Mouse (Mus musculus): ENCODE results near the gene Sgta. TPM values are rescaled to one million over a fixed set of nuclear protein-coding genes. Genes with fewer than 3 reads are reported as not detected.

Sgta gene
- polyA plus RNA-seq, 2 experiments = 176 to 205 TPM

DNA sequence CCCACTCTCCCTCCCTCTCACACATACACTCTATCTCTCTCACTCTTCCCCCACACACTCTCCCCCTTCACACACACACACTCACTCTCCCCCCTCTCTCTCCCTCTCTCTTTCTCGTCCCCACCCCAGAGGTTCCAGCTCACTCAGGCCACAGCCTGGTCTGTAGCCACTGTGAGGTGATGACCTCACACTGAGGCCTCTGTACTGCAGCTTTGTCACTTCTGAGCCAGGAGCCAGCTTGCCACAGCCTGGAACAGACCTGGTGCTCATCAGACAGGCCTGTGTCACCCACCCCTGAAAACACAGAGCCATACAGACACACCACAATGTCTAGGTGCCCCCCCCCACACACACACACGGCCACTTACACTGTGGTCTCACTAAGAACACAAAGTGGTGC, 39.8 kb downstream of the Sgta start:
- peaks cover 26% of the 10 kb centered on the region for H3K27me3 ChIP-seq (ENCODE audit: control insufficient read depth, insufficient read depth, low read length)
- no peak overlapping the region for H3K4me3 ChIP-seq (replicated peaks; ENCODE audit: low read length)
- H3K4me1 ChIP-seq (ENCODE audit: control insufficient read depth, insufficient read depth, low read length) = 0 out of 2 replicates have a peak, but pooled peaks cover 2% of the 10 kb centered on the region
- H3K4me2 ChIP-seq (replicated peaks; ENCODE audit: low read depth, low read length, severe bottlenecking) = no peak overlapping the region
- no peaks in the 10 kb centered on the region for H3K36me3 ChIP-seq (ENCODE audit: control insufficient read depth, insufficient read depth, low read length)
- ATAC-seq (ENCODE audit: low FRiP score, low read depth) (no peak), DNase-seq (ENCODE audit: low spot score) (no peak)
- no peak overlapping the region for H3K27ac ChIP-seq (replicated peaks; ENCODE audit: low read depth, low read length)
- H3K9ac ChIP-seq (ENCODE audit: low read depth, low read length, severe bottlenecking) = no peak overlapping the region
- WGBS = 39% methylated on average over 2 of the region's 2 CpGs
- no peak for TF ChIP-seq POLR2A (IDR thresholded peaks at IDR 0.05; ENCODE audit: borderline replicate concordance, extremely low read depth, insufficient read depth, insufficient read length)
- H3K9me3 ChIP-seq (ENCODE audit: control insufficient read depth, low read length) = no peaks in the 10 kb centered on the region

DNA sequence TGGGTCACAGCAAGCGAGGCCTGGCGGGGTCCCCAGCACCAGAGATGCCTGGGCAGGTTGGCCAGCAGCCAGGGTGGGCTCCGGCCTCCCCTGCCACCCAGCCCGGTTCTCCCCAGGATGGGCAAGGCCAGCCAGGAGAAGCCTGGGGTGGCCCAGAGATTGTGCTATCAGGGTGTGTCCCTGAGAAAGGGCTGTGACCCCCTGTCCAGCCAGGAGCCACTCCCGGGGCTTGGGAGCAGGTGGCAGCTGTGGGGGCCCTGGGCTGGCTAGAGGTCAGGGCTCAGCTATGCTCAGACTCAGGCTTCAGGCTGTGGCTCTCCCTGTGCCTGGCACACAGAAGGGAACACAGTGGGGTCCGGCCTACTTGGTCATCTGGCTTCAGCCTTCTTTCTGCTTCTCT, 40.3 kb downstream of the Sgta start:
- no peaks in the 10 kb centered on the region for H3K9me3 ChIP-seq (ENCODE audit: control insufficient read depth, low read length)
- H3K27ac ChIP-seq (replicated peaks; ENCODE audit: low read depth, low read length) = no peak overlapping the region
- H3K36me3 ChIP-seq (ENCODE audit: control insufficient read depth, insufficient read depth, low read length) = no peaks in the 10 kb centered on the region
- TF ChIP-seq POLR2A (IDR thresholded peaks at IDR 0.05; ENCODE audit: borderline replicate concordance, extremely low read depth, insufficient read depth, insufficient read length) = no peak
- 75% methylated on average over 6 of the region's 6 CpGs for WGBS
- 0 out of 2 replicates have a peak, but pooled peaks cover 3% of the 10 kb centered on the region for H3K4me1 ChIP-seq (ENCODE audit: control insufficient read depth, insufficient read depth, low read length)
- H3K9ac ChIP-seq (ENCODE audit: low read depth, low read length, severe bottlenecking) = no peak overlapping the region
- no peak overlapping the region for H3K4me2 ChIP-seq (replicated peaks; ENCODE audit: low read depth, low read length, severe bottlenecking)
- H3K27me3 ChIP-seq (ENCODE audit: control insufficient read depth, insufficient read depth, low read length) = peaks cover 20% of the 10 kb centered on the region
- DNase-seq (ENCODE audit: low spot score) (no peak), ATAC-seq (ENCODE audit: low FRiP score, low read depth) (no peak)
- H3K4me3 ChIP-seq (replicated peaks; ENCODE audit: low read length) = no peak overlapping the region

DNA sequence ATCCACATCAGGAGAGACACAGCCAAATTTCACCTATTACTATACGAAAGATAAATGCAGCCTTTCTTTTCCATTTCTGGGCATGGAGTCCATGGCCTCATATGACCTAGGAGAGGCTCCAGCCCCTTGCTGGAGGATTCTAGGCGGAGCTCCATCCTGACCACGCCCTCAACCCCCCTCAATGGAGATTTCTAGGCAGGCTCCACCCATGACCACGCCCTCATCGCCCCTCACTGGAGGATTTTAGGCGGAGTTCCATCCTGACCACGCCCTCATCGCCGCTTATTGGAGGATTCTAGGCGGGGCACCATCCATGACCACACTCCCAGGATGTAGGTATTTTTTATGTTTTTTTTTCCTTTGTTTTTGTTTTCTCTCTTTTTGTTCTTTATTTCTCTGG, 41.7 kb downstream of the Sgta start:
- Histone ChIP-seq H3K9me3 (ENCODE audit: control insufficient read depth, low read length) (no peaks in the 10 kb centered on the region), H3K36me3 (ENCODE audit: control insufficient read depth, insufficient read depth, low read length) (no peaks in the 10 kb centered on the region), H3K9ac (ENCODE audit: low read depth, low read length, severe bottlenecking) (no peak overlapping the region), H3K4me3 (replicated peaks; ENCODE audit: low read length) (no peak overlapping the region), H3K4me1 (ENCODE audit: control insufficient read depth, insufficient read depth, low read length) (peaks cover 7% of the 10 kb centered on the region; the same call in 1 of the 2 replicates), H3K27ac (replicated peaks; ENCODE audit: low read depth, low read length) (no peak overlapping the region), H3K27me3 (ENCODE audit: control insufficient read depth, insufficient read depth, low read length) (peaks cover 11% of the 10 kb centered on the region), H3K4me2 (replicated peaks; ENCODE audit: low read depth, low read length, severe bottlenecking) (no peak overlapping the region)
- WGBS = 34% methylated on average over 10 of the region's 10 CpGs
- DNase-seq (ENCODE audit: low spot score) (no peak), ATAC-seq (ENCODE audit: low FRiP score, low read depth) (no peak)
- no peak for TF ChIP-seq POLR2A (IDR thresholded peaks at IDR 0.05; ENCODE audit: borderline replicate concordance, extremely low read depth, insufficient read depth, insufficient read length)

DNA sequence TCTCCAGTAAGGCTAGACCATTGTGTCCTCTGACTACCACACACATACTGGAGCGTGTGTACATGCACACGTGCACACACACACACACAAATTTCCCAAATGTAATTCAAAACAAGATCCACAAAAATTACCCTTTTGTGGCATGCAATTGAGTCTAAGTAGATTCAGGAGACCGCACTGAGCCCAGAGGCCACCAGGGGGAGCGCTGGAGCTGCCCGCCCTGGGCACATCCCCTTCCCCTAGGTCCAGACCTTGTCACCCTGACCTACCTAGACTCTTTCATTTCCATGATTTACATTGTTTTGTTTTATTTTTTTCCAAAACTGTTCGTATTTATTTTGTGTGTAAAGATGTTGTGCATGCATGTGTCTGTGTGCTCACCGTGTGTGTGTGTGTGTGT, 43.3 kb downstream of the Sgta start:
- WGBS = 7% methylated on average over 7 of the region's 7 CpGs

DNA sequence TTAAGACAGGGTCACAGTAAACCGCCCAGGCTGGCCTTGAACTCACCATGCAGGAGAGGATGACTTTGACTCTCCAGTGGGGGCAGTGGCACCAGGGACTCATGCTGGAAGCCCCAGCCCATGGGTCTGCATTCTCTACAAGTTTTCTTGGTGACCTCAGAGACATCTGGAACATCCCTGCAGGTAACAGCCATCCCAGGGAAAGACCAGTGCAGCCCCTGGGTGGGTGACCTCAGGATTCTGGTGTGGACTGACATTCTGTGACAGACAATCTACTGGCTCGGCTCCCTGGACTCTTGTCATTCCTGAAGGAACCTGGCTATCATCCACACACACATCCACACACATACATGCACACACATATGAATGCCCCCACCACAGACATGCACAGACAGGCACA, 44.3 kb downstream of the Sgta start:
- WGBS = 86% methylated on average over 2 of the region's 2 CpGs
- Histone ChIP-seq H3K4me3 (replicated peaks; ENCODE audit: low read length) (no peak overlapping the region), H3K4me1 (ENCODE audit: control insufficient read depth, insufficient read depth, low read length) (peaks cover 7% of the 10 kb centered on the region; the same call in 1 of the 2 replicates), H3K9me3 (ENCODE audit: control insufficient read depth, low read length) (no peaks in the 10 kb centered on the region), H3K27me3 (ENCODE audit: control insufficient read depth, insufficient read depth, low read length) (no peaks in the 10 kb centered on the region), H3K4me2 (replicated peaks; ENCODE audit: low read depth, low read length, severe bottlenecking) (no peak overlapping the region), H3K27ac (replicated peaks; ENCODE audit: low read depth, low read length) (no peak overlapping the region), H3K36me3 (ENCODE audit: control insufficient read depth, insufficient read depth, low read length) (no peaks in the 10 kb centered on the region), H3K9ac (ENCODE audit: low read depth, low read length, severe bottlenecking) (no peak overlapping the region)
- ATAC-seq (ENCODE audit: low FRiP score, low read depth) = no peak
- no peak for DNase-seq (ENCODE audit: low spot score)
- no peak for TF ChIP-seq POLR2A (IDR thresholded peaks at IDR 0.05; ENCODE audit: borderline replicate concordance, extremely low read depth, insufficient read depth, insufficient read length)

More for the DNA sequence above, 43.3 kb downstream of the Sgta start:
- H3K4me3 ChIP-seq (replicated peaks; ENCODE audit: low read length) = no peak overlapping the region
- H3K4me1 ChIP-seq (ENCODE audit: control insufficient read depth, insufficient read depth, low read length) = peaks cover 7% of the 10 kb centered on the region; the same call in 1 of the 2 replicates
- no peak overlapping the region for H3K27ac ChIP-seq (replicated peaks; ENCODE audit: low read depth, low read length)
- DNase-seq (ENCODE audit: low spot score) (peak; percentile 33), ATAC-seq (ENCODE audit: low FRiP score, low read depth) (no peak)
- TF ChIP-seq POLR2A (IDR thresholded peaks at IDR 0.05; ENCODE audit: borderline replicate concordance, extremely low read depth, insufficient read depth, insufficient read length) = no peak
- H3K4me2 ChIP-seq (replicated peaks; ENCODE audit: low read depth, low read length, severe bottlenecking) = no peak overlapping the region
- H3K9me3 ChIP-seq (ENCODE audit: control insufficient read depth, low read length) = no peaks in the 10 kb centered on the region
- no peaks in the 10 kb centered on the region for H3K36me3 ChIP-seq (ENCODE audit: control insufficient read depth, insufficient read depth, low read length)
- H3K27me3 ChIP-seq (ENCODE audit: control insufficient read depth, insufficient read depth, low read length) = no peaks in the 10 kb centered on the region
- no peak overlapping the region for H3K9ac ChIP-seq (ENCODE audit: low read depth, low read length, severe bottlenecking)
